Mouse (Mus musculus): ENCODE data around the gene Cldn34c1.
"Not testable (repeated sequence)": the region's sequence is repeated elsewhere in the genome, so short reads cannot be mapped to it uniquely, and the experiment has no call there.

The Cldn34c1 gene

DNA sequence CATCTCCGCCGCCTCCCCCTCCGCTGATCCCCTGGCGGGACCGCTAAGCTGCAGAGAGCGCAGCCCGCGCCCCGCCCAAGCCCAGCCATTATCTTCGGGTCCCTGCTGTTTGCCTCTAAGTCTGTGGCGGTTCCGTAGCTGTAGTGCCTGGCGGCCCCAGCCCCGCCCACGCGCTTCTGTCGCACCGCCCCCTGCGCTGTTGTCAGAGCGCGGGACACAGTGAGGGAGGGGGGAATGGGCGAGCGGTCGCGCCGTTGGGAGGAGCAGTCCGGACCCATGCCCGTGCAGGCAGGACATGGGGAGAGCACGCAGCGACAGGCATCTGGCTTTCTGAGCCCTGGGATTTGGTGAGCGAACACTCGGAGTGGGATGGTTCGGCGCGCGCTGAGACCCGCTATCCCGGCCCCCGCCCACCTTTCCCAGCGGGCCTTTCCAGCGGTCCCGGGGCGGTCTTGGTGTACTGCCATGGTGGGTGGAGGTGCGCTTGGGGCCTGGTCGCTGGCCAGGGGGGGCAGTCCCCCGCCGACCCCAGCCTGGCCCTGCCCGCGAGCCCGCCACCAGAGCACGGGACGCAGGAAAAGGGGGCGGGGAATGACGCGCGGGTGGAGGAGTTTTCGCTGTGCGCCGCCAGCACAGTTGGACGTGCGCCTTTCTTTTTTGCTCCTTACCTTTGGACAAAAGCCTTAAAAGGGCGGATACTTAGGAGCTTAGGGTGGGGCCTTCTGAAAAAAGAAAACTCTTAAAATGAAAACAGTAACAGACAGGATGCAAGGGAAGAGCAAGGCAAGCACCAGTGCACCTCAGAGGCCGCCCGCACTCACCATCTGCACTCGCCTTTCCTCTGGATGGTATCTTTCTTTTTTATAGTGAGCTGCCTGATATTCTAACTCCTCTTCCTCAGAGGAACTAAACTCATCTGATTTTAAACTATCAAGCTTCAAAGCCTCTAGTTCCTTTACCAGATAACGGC is at the start of gene Cldn34c1:
Gene Cldn34c1, plus strand, starts transcription at position 205 of the 970 bp plus-strand sequence.
- DNase-seq (ENCODE audit: low spot score in 2 of 2), result peak; percentile 32 to 75

DNA sequence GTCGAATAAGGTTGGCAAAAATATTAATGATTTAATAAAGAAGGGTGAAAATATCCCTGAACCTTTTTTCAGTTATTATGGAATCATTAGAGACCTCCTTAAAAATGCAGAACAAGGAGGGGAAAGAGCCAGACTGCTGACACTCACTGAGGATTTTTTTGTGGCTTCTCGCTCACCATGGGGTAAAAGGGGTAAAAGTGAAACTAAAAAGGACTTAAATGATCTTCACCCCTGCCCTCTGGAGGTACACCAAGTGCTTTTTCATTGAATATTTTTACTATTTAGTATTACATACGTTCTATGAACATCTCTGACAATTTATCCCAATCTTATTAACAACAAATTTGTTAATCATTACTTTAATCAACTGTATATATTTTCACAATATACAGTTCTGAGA is 15.9 kb upstream of the Cldn34c1 start:
- DNase-seq (ENCODE audit: low spot score in 2 of 2), result no peak

DNA sequence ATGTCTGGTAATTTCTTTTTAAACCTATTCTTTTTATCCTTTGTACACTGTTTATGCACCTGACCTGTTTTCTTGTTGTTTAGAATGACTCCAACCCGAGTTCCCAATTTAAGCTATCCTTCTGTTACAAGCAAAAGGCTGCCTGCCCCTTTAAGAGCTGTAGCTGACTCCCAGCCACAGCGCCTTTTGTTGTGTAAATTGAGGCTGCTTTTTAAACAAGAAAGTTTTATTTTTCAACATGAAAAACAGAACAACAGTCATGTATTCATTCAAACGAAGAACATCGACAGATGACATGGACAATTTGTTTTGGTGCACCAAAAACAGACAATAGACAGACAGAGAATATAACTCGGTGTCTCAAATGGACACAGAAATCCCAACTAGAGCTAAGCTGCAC is 489 bp upstream of the Cldn34c1 start:
- not testable (repeated sequence) for DNase-seq (ENCODE audit: low spot score in 2 of 2)

DNA sequence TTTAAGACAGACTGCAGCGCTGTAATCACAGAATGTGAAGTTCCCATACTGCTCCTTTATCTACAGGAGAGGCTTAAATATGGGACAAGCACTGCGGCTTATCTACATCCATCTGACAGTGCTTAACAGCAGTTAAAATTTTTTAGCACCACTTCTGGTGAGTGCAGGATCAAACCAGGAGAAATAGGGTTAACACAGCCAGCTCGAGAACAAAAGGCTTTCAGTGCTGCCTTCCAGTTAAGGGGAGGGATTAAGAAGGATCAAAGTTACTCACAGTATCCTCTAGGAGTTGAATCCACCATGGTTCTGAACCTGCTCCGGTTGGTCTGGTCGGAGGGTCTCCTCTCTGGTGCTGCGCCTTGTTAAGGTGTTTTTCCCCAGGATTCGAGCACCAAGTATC is 1.4 kb downstream of the Cldn34c1 start:
- DNase-seq (ENCODE audit: low spot score in 2 of 2), result not testable (repeated sequence)

DNA sequence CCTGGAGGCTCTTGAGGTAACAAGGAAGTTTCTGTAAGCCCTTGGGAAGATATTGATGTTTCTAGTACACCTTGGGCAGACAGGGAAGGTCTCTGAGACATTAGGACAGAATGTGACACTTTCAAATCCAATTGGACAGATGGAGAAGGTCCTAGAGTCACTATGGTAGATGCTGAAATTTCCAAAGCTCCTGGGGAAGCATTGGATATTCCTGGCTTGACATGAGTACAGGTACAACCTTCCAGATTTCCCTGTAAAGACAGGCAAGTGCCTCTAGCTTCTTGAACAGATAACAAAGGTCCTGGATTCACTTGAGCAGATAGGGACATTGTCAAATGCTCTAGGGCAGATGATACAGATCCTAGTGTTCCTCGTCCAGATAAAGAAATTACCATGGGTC is 119.1 kb downstream of the Cldn34c1 start, which contains the start of gene Srsx:
Gene Srsx, minus strand, starts transcription at position 101 of the 400 bp plus-strand sequence.
- DNase-seq (ENCODE audit: low spot score in 2 of 2), result not testable (repeated sequence)
